Mouse (Mus musculus) WW6 (cell line): ENCODE measurements around the gene Smarcc1.

Experiments
- DNase-seq: peaks from one replicate; pipeline ENCODE4 v3.0.0-alpha.2; 2013; ENCODE audit warnings: low read depth, low spot score

Gene Smarcc1

GRCm38 (mm10) chr9:110284075-110284697, 166.7 kb downstream of the Smarcc1 start:
- DNase-seq = no peak

GRCm38 (mm10) chr9:110287321-110287924, 169.9 kb downstream of the Smarcc1 start:
- DNase-seq = no peak
